Mouse (Mus musculus): Measurements from ENCODE around the gene Sox1. TPM values are rescaled to one million over a fixed set of nuclear protein-coding genes. Genes with fewer than 3 reads are reported as not detected.

Gene Sox1
- polyA plus RNA-seq, 1 experiment, result not detected

GRCm38 (mm10) chr8:12389116-12389471 is 6.0 kb upstream of the Sox1 start:
- DNase-seq (ENCODE audit: low spot score), result no peak

- no peak for DNase-seq (ENCODE audit: low spot score)
Measured at GRCm38 (mm10) chr8:12389801-12390639, 5.1 kb upstream of the Sox1 start.

- no peak for DNase-seq (ENCODE audit: low spot score)
Measured at GRCm38 (mm10) chr8:12390640-12391365, 4.3 kb upstream of the Sox1 start.

GRCm38 (mm10) chr8:12391366-12392250 is 3.5 kb upstream of the Sox1 start:
- no peak for DNase-seq (ENCODE audit: low spot score)

- DNase-seq (ENCODE audit: low spot score), result no peak
Measured at GRCm38 (mm10) chr8:12392801-12393200, 2.3 kb upstream of the Sox1 start.

- DNase-seq (ENCODE audit: low spot score), result no peak
Measured at GRCm38 (mm10) chr8:12394385-12395000, 602 bp upstream of the Sox1 start.

- no peak for DNase-seq (ENCODE audit: low spot score)
Measured at GRCm38 (mm10) chr8:12396501-12397345, 1.6 kb downstream of the Sox1 start.

- DNase-seq (ENCODE audit: low spot score), result no peak
Measured at GRCm38 (mm10) chr8:12397346-12397925, 2.3 kb downstream of the Sox1 start.

GRCm38 (mm10) chr8:12398011-12398945 is 3.2 kb downstream of the Sox1 start:
- DNase-seq (ENCODE audit: low spot score), result no peak

- DNase-seq (ENCODE audit: low spot score), result no peak
Measured at GRCm38 (mm10) chr8:12399421-12400205, 4.5 kb downstream of the Sox1 start.

GRCm38 (mm10) chr8:12400611-12401390 is 5.7 kb downstream of the Sox1 start:
- no peak for DNase-seq (ENCODE audit: low spot score)

- DNase-seq (ENCODE audit: low spot score), result no peak
Measured at GRCm38 (mm10) chr8:12401391-12402270, 6.5 kb downstream of the Sox1 start.

GRCm38 (mm10) chr8:12402709-12403108 is 7.6 kb downstream of the Sox1 start:
- no peak for DNase-seq (ENCODE audit: low spot score)

- no peak for DNase-seq (ENCODE audit: low spot score)
Measured at GRCm38 (mm10) chr8:12408020-12408419, 12.9 kb downstream of the Sox1 start.

GRCm38 (mm10) chr8:12409976-12410375 is 14.9 kb downstream of the Sox1 start:
- DNase-seq (ENCODE audit: low spot score), result no peak

- DNase-seq (ENCODE audit: low spot score), result no peak
Measured at GRCm38 (mm10) chr8:12417056-12417455, 22.0 kb downstream of the Sox1 start.

GRCm38 (mm10) chr8:12420537-12420936 is 25.4 kb downstream of the Sox1 start:
- DNase-seq (ENCODE audit: low spot score), result no peak
